21 mouse cellular contexts compared by ENCODE assay signal in genomic region chr11:5860639-5861038, GRCm38 (mm10). TPM values are rescaled to one million over a fixed set of nuclear protein-coding genes. Genes with fewer than 3 reads are reported as not detected.
DNase-seq lines count a peak whose midpoint lies in the region; ATAC-seq and TF ChIP-seq lines count a peak whose summit lies in the region.
"Had no signal": no experiment of that assay in that cellular context is flagged by ENCODE, and none has a peak within 500 bp of the region (broad histone marks: within the 10 kb centered on the region; RNA-seq: fewer than 3 reads in every experiment).

No protein-coding gene starts in this region.

- peaks cover 4% of the 10 kb centered on the region for H3K4me1 ChIP-seq in lung, embryonic 14.5 days (ENCODE audit: insufficient read depth)

- 44% methylated on average over 6 of the region's 6 CpGs for WGBS in lung, embryonic 14.5 days

- peaks cover 10% of the 10 kb centered on the region for H3K79me2 ChIP-seq in myocyte (ENCODE audit: control insufficient read depth, insufficient read depth)

- H3K9me3 ChIP-seq in lung, embryonic 14.5 days (ENCODE audit: low read depth, low read length): no peaks in the 10 kb centered on the region
- H3K9me3 ChIP-seq: forebrain, embryonic 15.5 days; heart, embryonic 15.5 days; hindbrain, embryonic 15.5 days had no signal

- no peak overlapping the region for H3K4me2 ChIP-seq in lung, embryonic 14.5 days
- H3K4me2 ChIP-seq in myocyte (ENCODE audit: low read depth): peak overlapping the region; percentile 97

- peak; percentile 26 to 52 for DNase-seq in adrenal gland, adult (ENCODE audit: inconsistent age in 2 of 2, low spot score in 1 of 2)
- DNase-seq in adrenal gland, postnatal 10 days: no peak
- peak; percentile 40 for DNase-seq in lung, embryonic 14.5 days
- no peak for DNase-seq in lung, postnatal 4 days
- DNase-seq in NIH3T3 (ENCODE audit: low read depth) (peak; percentile 80), liver (no peak)
- DNase-seq: adrenal gland, adult 8-10 months; cerebellum, adult 11-12 months; cerebellum, adult 9-10 months; cerebellum, postnatal 25 days; gastrocnemius, postnatal 14 days; heart, adult 2 months; heart, postnatal 14 days had no signal

- TF ChIP-seq POLR2A in myocyte (IDR thresholded peaks at IDR 0.05; ENCODE audit: insufficient read length, low read depth): no peak

- H3K9ac ChIP-seq in lung, embryonic 14.5 days: no peak overlapping the region
- H3K9ac ChIP-seq: forebrain, embryonic 15.5 days; hindbrain, embryonic 15.5 days had no signal

- no peaks in the 10 kb centered on the region for H3K27me3 ChIP-seq in lung, embryonic 14.5 days (ENCODE audit: insufficient read depth, low read length)
- H3K27me3 ChIP-seq in myocyte (ENCODE audit: control insufficient read depth, insufficient read depth, insufficient read length): no peaks in the 10 kb centered on the region

- 0 out of 2 replicates have a peak, but pooled peaks cover 4% of the 10 kb centered on the region for H3K36me3 ChIP-seq in lung, embryonic 14.5 days (ENCODE audit: insufficient read depth)
- peaks cover 6% of the 10 kb centered on the region for H3K36me3 ChIP-seq in myocyte (ENCODE audit: control insufficient read depth, insufficient read depth)
- H3K36me3 ChIP-seq: forebrain, embryonic 15.5 days; heart, embryonic 15.5 days; hindbrain, embryonic 15.5 days had no signal

- no peak overlapping the region for H3K4me3 ChIP-seq in lung, embryonic 14.5 days (ENCODE audit: low read depth, low read length)
- H3K4me3 ChIP-seq in myocyte: peak overlapping the region; percentile 52
- H3K4me3 ChIP-seq: erythroblast, embryonic 14.5 days had no signal

- no peak for ATAC-seq in lung, embryonic 14.5 days (ENCODE audit: insufficient read depth)
- ATAC-seq: forebrain, embryonic 15.5 days had no signal

- TF ChIP-seq CTCF in lung, embryonic 14.5 days (IDR thresholded peaks at IDR 0.05; ENCODE audit: low read depth): no peak

- no peak overlapping the region for H3K27ac ChIP-seq in lung, embryonic 14.5 days (ENCODE audit: low read depth)
- H3K27ac ChIP-seq: embryonic facial prominence, embryonic 13.5 days; forebrain, embryonic 15.5 days; heart, adult 2 months; heart, embryonic 15.5 days; hindbrain, embryonic 15.5 days had no signal

- H3ac ChIP-seq in myocyte (ENCODE audit: control insufficient read depth, insufficient read length): no peak overlapping the region

TF ChIP-seq in myocyte, 11 proteins besides CTCF, POLR2A, EP300 and RAD21:
- TF ChIP-seq USF1 (IDR thresholded peaks at IDR 0.05; ENCODE audit: low read depth): no peak
- TF ChIP-seq SRF (IDR thresholded peaks at IDR 0.05; ENCODE audit: control insufficient read depth, insufficient read length, low read depth): no peak
- TF ChIP-seq TCF3 (IDR thresholded peaks at IDR 0.05; ENCODE audit: insufficient read length, low read depth): no peak
- no peak for TF ChIP-seq MYOG (IDR thresholded peaks at IDR 0.05; ENCODE audit: control insufficient read depth in 1 of 3, insufficient read depth in 1 of 3, insufficient read length in 2 of 3, low read depth in 2 of 3)
- TF ChIP-seq REST (IDR thresholded peaks at IDR 0.05; ENCODE audit: insufficient read depth, insufficient read length): no peak
- no peak for TF ChIP-seq MYOD1 (IDR thresholded peaks at IDR 0.05; ENCODE audit: control insufficient read depth in 1 of 3, insufficient read length in 2 of 3, low read depth in 2 of 3)
- TF ChIP-seq POLR2AphosphoS2 (IDR thresholded peaks at IDR 0.05; ENCODE audit: insufficient read length, low read depth): no peak
- no peak for TF ChIP-seq CEBPB (IDR thresholded peaks at IDR 0.05; ENCODE audit: insufficient read depth, poor library complexity, severe bottlenecking)
- TF ChIP-seq TCF12 (IDR thresholded peaks at IDR 0.05; ENCODE audit: insufficient read depth, poor library complexity, severe bottlenecking): no peak
- no peak for TF ChIP-seq MAX (IDR thresholded peaks at IDR 0.05; ENCODE audit: low read depth)
- no peak for TF ChIP-seq E2F4 (IDR thresholded peaks at IDR 0.05; ENCODE audit: insufficient read depth)

RNA-seq across cellular contexts. Expression of gene Aebp1, which starts 1.1 kb away (rescaled TPM):
- 100 to 1,000 TPM; 153 to 172 TPM for total RNA-seq in adrenal gland, postnatal 10 days (2021)
- polyA plus RNA-seq in lung, embryonic 14.5 days (2014; fragmentation: Nextera tagmentation; extraction: Ambion mirVana): 30.8 and 32.5 TPM in 2 replicates
- polyA plus RNA-seq in myocyte (2012; fragmentation: generic; extraction: Trizol): 103 TPM

RNA-seq across cellular contexts. Expression of gene Pold2, which starts 17.5 kb away (rescaled TPM):
- total RNA-seq in adrenal gland, postnatal 10 days (2021): 10 to 100 TPM; 48.6 to 53.0 TPM
- 148 and 156 TPM in 2 replicates for polyA plus RNA-seq in lung, embryonic 14.5 days (2014; fragmentation: Nextera tagmentation; extraction: Ambion mirVana)
- polyA plus RNA-seq in myocyte (2012; fragmentation: generic; extraction: Trizol): 101 TPM

RNA-seq across cellular contexts. Expression of gene Polm, which starts 22.8 kb away (rescaled TPM):
- 10 to 100 TPM in 1 of 2 experiments, 1 to 10 TPM in 1; 6.3 to 13.7 TPM for total RNA-seq in adrenal gland, postnatal 10 days (2021)
- polyA plus RNA-seq in lung, embryonic 14.5 days (2014; fragmentation: Nextera tagmentation; extraction: Ambion mirVana): 6.8 and 7.7 TPM in 2 replicates
- polyA plus RNA-seq in myocyte (2012; fragmentation: generic; extraction: Trizol): 4.3 TPM

RNA-seq across cellular contexts. Expression of gene Myl7, which starts 37.9 kb away (rescaled TPM):
- under 1 TPM in 1 of 2 experiments, not detected in 1; 0.66 TPM for total RNA-seq in adrenal gland, postnatal 10 days (2021)
- 21.4 and 344 TPM in 2 replicates for polyA plus RNA-seq in lung, embryonic 14.5 days (2014; fragmentation: Nextera tagmentation; extraction: Ambion mirVana)
- not detected for polyA plus RNA-seq in myocyte (2012; fragmentation: generic; extraction: Trizol)
- total RNA-seq: gastrocnemius, postnatal 14 days; hematopoietic stem cell, adult 5-6 weeks had no signal
- polyA plus RNA-seq: cortical plate, adult 2 months had no signal

RNA-seq across cellular contexts. Expression of gene Pgam2, which starts 57.1 kb away (rescaled TPM):
- total RNA-seq in adrenal gland, postnatal 10 days (2021): 100 to 1,000 TPM in 1 of 2 experiments, 10 to 100 TPM in 1; 37.0 to 157 TPM
- polyA plus RNA-seq in lung, embryonic 14.5 days (2014; fragmentation: Nextera tagmentation; extraction: Ambion mirVana): 1.6 and 19.6 TPM in 2 replicates
- 349 TPM for polyA plus RNA-seq in myocyte (2012; fragmentation: generic; extraction: Trizol)
- total RNA-seq: adrenal gland, adult 8-10 months; hematopoietic stem cell, adult 5-6 weeks had no signal
- polyA plus RNA-seq: erythroblast, embryonic 14.5 days had no signal

Comparison
In these comparisons a context has a peak if more than half of its experiments do, and no peak if none do; other contexts are left out.
1. DNase-seq: peak in adrenal gland, adult (2 of 2), lung, embryonic 14.5 days (single experiment) and NIH3T3 (single experiment); none in adrenal gland, postnatal 10 days (single experiment), lung, postnatal 4 days (0 of 2) and liver (single experiment).